Mouse (Mus musculus) heart, postnatal 0 days (tissue): Measurements from ENCODE around the gene Gm49380.

Experiments used
- CTCF ChIP-seq: IDR thresholded peaks from 2 replicates; pipeline ENCODE4 v1.5.1; 2016; ENCODE audit warnings: antibody characterized with exemption, control low read depth, low read depth
- EP300 ChIP-seq: IDR thresholded peaks from 2 replicates; pipeline ENCODE4 v1.6.1; 2016; ENCODE audit warnings: antibody characterized with exemption, low read depth

GRCm38 (mm10) chr9:44017846-44018245, 95.5 kb downstream of the Gm49380 start:
- TF ChIP-seq CTCF (no peak), EP300 (no peak)
